Mouse (Mus musculus): ENCODE measurements around the gene Cldn3.
"Not testable (repeated sequence)": the region's sequence is repeated elsewhere in the genome, so short reads cannot be mapped to it uniquely, and the experiment has no call there.

The Cldn3 gene

GRCm38 (mm10) chr5:134985633-134986297 is at the start of gene Cldn3:
Gene Cldn3, plus strand, starts transcription at chr5:134986214.
- DNase-seq, result peak; percentile 80

DNA sequence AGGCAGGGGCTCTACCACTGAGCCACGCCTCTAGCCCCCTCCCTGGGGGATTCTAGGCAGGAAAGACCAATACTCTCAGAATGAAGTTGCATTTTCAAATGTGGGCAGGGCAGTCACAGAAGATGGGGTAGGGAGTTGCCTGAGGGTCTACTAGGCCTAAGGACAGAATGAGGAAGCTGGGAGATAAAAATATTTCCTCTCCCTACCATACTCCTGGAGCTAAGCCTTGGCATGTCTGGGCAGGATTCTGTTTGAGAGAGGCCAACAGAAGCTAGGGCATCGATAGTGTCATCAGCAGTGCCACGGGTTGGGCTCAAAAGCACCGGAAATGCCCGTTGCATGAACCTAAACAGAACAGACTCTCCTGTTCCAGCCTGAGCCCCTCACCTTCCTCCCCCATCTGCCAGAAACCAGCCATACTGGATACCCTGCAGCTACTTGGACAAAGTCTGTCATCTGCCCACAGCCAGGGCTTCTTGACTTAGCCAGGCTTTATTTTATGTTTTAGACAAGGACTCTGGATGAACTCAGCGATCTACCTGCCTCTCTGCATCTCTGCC is 49.3 kb upstream of the Cldn3 start:
- no peak for DNase-seq

DNA sequence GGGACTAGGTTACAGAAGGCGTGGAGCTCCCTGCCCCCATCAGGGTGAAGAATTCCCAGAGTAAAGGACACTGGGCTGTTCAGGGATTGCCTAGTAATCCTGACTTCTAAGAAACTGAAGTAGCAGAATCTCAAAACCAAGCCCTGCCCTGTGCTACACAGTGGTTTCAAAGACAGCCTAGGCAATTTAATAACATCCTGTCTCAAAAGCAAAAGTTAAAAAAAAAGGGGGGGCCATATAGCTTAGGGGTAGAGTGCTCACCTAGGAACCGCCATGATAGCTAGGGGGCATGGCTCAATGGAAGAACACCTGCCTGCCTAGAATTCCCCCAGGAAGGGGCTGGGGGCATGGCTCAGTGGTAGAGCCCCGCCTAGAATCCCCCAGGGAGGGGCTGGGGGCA is 46.9 kb upstream of the Cldn3 start:
- DNase-seq, result no peak

DNA sequence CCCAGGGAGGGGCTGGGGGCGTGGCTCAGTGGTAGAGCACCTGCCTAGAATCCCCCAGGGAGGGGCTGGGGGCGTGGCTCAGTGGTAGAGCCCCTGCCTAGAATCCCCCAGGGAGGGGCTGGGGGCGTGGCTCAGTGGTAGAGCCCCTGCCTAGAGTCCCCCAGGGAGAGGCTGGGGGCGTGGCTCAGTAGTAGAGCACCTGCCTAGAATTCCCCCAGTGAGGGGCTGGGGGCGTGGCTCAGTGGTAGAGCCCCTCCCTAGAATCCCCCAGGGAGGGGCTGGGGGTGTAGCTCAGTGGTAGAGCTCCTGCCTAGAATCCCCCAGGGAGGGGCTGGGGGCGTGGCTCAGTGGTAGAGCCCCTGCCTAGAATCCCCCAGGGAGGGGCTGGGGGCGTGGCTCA is 46.5 kb upstream of the Cldn3 start:
- not testable (repeated sequence) for DNase-seq

GRCm38 (mm10) chr5:134941472-134942209 is 44.4 kb upstream of the Cldn3 start:
- DNase-seq, result peak; percentile 39

- peak; percentile 35 for DNase-seq
These were observed 43.3 kb upstream of the Cldn3 start for GRCm38 (mm10) chr5:134942740-134943139.

GRCm38 (mm10) chr5:134944179-134944578 is 41.8 kb upstream of the Cldn3 start:
- DNase-seq, result no peak

DNA sequence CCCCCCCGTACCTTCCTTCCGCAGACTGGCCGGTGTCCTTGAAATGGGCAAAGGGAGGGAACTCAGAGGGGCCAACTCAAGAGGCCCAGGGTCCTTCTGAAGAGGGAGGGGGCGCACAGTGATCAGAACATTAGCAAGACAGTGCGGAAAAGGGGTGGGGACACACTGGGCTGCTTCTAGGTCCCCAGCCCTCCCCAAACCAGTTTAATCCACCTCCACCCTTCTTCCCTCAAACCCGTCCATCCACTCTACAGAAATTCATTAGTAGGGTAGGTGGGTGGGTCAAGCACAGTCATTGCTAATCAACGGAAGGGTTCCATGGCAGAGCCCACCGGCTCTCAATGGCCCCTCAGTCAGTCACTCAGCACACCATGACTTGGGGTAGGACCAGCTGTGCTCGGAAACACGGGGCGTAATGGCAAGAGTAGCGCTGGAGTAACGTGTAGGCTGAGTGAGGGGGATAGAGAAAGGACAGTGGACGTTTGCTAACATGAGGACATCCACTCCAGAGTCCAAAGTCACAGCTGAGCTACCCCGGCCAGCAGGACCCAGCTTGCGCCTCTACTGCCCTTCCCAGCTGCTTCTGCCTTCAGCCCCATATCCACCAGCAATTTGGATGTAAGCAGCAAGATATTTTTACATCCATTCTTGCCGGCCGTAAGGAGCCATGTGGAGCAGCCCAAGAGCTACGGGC is 40.6 kb upstream of the Cldn3 start:
- DNase-seq, result no peak

DNA sequence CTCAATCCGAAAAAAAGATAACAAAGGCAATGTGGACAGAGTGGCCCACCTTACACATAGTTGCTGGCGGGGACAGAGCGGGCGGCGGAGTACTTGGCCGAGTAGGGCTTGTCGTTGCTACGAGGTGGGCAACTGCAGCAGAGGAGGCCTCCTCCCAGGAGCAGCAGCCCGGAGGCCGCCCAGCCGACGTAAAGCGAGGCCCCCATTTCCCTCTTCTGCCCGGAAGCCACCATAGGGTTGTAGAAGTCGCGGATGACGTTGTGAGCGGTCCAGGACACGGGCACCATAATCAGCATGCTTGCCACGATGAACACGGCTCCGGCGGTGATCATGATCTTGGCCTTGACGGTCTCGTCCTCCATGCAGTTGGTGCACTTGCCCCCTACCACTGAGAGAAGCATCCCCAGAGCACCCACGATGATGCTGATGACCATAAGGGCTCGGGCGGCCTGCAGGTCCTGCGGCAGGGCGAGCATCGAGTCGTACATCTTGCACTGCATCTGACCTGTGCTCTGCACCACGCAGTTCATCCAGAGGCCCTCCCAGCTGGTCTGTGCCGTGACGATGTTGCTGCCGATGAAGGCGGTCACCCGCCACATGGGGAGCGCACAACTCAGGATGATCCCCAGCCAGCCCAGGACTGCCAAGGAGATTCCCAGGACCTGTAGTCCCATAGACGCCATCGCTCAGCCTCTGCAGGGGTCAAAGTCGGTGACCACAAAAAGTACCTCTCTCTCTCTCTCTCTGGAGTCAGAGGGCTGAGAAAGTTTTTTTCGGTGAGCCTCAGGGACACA is 39.8 kb upstream of the Cldn3 start:
- DNase-seq, result no peak

DNA sequence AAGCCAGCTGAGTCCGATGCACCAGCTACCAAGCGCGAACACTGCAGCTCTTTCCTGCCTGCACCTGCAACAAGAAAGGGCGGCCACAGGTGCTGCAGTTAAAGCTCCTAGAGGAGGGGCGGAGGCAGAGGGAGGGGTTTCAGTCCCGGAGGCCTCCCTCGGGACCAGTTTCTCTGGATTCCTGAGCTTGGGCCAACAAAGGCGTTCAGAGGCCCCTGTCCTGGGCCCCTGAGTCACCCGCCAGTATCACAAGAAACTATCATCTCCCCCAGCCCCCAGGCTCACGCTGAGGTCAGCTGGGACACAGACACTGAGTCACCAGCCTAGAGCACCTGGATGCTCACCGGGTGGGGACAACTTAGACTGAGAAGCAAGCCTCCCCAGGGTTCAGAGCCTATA is 39.2 kb upstream of the Cldn3 start, which contains the start of gene Cldn4:
Gene Cldn4, minus strand, starts transcription at position 78 of the 399 bp plus-strand sequence.
- peak; percentile 68 for DNase-seq

DNA sequence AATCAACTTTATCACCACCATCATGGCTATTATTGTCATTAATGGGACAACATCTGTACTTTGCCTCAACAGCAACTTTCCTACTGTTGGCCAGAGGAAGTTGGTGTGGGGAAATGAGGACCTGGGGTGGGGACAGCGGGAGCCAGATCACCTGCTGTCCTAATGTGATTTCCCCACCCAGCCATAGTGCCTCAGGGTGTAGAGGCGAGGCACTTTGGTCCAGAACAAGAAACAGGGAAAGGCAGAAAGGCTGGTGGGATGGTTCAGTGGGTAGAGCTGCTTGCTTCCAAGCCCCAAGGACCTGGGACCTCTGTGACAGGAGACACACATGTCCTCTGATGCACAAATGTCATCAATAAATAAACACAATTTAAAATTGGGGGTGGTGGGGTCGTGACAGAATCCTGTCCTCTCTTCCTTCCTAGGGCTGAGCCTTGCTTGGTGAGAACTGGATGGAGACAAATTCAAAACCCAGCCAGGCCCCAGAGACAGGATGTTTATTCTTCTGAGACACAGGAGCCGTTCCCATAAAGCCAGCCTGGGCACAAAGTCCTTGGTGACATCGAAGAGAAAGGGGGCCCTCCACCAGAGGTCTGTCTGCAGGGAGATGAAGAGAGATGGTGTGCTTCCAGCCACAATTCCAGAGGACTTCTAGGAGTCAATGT is 38.5 kb upstream of the Cldn3 start:
- DNase-seq, result no peak

GRCm38 (mm10) chr5:134948085-134948439 is 38.0 kb upstream of the Cldn3 start:
- no peak for DNase-seq

GRCm38 (mm10) chr5:134951053-134951884 is 34.7 kb upstream of the Cldn3 start:
- DNase-seq, result peak; percentile 49

DNA sequence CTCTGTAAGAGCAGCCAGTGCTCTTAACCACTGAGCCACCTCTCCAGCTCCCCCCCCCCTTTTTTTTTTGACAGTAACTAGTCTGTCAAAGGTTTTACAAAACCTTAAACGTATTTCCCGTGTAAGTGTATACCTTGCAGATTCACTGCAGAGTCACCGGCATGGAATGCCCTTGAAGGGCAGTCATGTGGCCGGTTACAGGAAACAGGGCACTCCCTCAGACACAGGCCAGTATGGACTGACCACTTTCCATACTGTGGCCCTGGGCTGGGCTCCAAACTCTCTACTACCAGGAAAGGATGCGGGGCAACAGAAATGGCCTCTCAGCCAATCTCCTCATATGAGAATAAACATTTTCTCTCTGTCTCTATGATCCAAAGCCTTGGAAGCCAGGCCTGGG is 30.5 kb upstream of the Cldn3 start:
- no peak for DNase-seq

DNA sequence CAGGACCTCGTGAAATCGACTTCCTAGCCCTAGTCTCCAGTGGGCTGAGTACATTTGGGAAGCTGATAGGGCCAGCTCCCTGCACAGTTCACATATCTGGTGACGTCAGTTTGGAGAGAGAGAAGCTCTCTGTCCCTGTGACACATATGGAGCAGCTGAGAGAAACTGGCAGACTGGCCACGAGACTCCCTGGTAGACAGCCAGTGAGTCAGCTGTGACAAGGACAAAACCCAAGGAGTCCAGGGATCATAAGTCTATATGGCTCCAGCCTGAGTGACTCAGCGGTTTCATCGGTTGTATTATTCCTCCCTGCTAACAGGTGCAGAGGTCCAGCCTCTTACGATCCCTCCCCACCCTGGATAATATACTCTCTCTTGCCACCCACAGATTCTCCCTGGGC is 26.9 kb upstream of the Cldn3 start:
- no peak for DNase-seq

DNA sequence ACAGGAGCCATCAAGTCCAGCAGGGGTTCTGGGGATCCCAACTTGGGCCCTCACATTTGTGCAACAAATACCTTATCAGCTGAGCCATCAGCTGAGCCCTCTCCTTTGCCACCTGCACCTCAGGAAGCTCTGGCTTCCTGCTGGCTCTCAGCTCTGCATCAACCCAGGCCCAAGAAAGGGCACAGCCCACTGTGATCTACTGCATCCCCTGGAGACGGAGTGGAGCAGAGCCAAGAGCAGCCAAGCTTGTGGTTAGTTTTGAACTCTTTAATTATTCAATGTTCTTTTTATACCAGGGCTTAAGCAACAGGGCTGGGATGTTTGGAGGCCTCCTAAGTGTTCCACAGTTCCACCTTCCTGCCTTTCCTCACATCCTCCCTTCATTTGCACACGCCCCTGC is 25.6 kb upstream of the Cldn3 start:
- no peak for DNase-seq

DNA sequence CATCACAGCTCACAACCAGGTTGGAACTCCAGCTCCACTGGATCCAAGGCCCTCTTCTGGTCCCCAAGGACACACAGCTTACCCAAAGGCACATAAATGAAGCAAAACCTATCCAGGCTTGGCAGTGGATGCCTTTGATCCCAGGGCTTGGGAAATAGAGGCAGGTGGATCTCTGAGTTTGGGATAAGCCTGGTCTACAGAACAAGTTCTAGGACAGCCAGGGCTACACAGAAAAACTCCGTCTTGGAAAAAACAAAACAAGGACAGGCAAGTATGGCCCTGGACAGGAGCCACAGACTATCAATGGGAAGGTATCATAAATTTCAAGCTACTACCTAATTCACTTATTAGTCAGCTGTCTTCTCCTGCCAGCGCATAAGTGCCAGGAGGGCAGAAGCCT is 24.5 kb upstream of the Cldn3 start:
- DNase-seq, result no peak

- peak; percentile 70 for DNase-seq
These were observed 22.5 kb upstream of the Cldn3 start for GRCm38 (mm10) chr5:134963546-134963945.

DNA sequence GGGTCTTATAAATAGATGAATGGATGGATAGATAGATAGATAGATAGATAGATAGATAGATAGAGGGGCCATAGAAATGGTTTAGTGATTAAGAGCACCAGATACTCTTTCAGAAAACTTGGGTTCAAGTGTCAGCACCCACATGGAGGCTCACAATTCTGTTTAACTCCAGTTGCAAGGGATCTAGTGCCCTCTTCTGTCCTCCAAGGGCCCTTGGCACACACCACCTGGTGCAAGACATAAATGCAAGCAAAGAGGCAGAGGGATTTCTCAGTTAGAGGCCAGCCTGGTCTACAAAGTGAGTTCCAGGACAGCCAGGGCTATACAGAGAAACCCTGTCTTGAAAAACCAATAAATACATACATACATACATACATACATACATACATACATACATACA is 21.4 kb upstream of the Cldn3 start:
- DNase-seq, result not testable (repeated sequence)

DNA sequence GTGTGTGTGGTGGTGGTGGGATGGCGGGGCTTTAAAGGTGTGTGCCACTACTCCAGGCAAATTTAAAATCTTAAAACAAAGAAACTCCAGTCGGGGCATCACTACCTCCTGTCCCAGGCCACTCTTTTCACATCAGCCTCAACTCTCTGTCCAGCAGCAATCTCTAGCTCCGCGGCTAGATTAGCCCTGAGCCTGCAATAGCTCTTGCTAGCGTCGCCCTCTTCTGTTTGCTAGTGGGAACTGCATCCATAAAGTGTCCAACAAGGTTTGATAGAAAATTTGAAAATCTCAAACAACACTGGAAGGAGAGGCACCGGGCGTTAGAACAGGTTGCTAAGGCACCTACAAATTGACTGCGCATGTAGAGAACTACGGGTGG is 20.6 kb upstream of the Cldn3 start:
- DNase-seq, result peak; percentile 83
